Mouse (Mus musculus) megakaryocyte, embryonic 14.5 days (primary cell): ENCODE measurements at regions not wholly inside any gene's neighbourhood (a gene's known extent, or its start where the extent isn't known, plus 50 kb on each side); places are given as distances from the start of the nearest gene placed in this dataset.

Source experiments
- FLI1 ChIP-seq: IDR thresholded peaks from 2 replicates; pipeline ENCODE4 v1.6.1; 2012; ENCODE audit warnings: low read length, inconsistent platforms, mixed read lengths
- GATA1 ChIP-seq: IDR thresholded peaks from 3 replicates; pipeline ENCODE4 v1.6.1; 2012; ENCODE audit warnings: mixed read lengths, low read length, inconsistent platforms, borderline replicate concordance

DNA sequence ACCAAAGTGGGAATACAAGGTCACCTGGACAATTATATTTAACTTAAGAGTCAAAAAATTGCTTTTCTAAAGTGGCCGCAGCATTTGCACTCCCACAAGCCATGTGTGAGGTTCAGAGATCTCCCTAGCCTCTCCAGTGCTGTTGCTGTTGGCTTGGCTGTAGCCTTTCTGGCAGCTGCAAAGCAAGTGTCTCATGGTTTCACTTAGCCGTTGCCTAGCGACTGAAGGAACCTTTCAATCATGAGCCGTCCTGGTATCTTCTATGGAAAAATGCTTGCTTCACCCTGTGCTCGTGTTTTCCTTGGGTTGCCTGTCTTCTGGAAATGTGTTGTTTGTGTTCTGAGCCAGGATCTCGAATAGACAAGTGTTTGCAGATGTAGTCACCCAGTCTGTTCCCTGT, 367.9 kb downstream of the Glrx3 start:
- TF ChIP-seq GATA1 (no peak), FLI1 (no peak)
